Mouse (Mus musculus) embryonic facial prominence, embryonic 15.5 days (tissue): ENCODE results near the gene Wscd1. TPM values are rescaled to one million over a fixed set of nuclear protein-coding genes. Genes with fewer than 3 reads are reported as not detected.

Experiments
- ATAC-seq: fragments of 200-750 bp; cut with Nextera tagmentation; 2 replicates; pipeline ENCODE4 v1.8.0; 2017; ENCODE audit warnings: low read depth, moderate TSS enrichment; ENCODE audit not compliant: insufficient number of reproducible peaks, low FRiP score, low TSS enrichment
- H3K27ac ChIP-seq: fragments of 300-500 bp; sonication (generic); replicated peaks from 2 replicates; pipeline ENCODE4 v1.5.1; 2015; ENCODE audit warnings: mild to moderate bottlenecking, inconsistent platforms
- H3K27me3 ChIP-seq: fragments of 300-500 bp; sonication (generic); 2 replicates; pipeline ENCODE4 v1.6.1; 2015; ENCODE audit warnings: inconsistent platforms
- H3K36me3 ChIP-seq: fragments of 300-500 bp; sonication (generic); 2 replicates; pipeline ENCODE4 v1.6.1; 2015; ENCODE audit warnings: mild to moderate bottlenecking, inconsistent platforms
- H3K4me1 ChIP-seq: fragments of 300-500 bp; sonication (generic); 2 replicates; pipeline ENCODE4 v1.6.1; 2015; ENCODE audit warnings: inconsistent platforms
- H3K4me2 ChIP-seq: fragments of 300-500 bp; sonication (generic); replicated peaks from 2 replicates; pipeline ENCODE4 v1.6.1; 2015; ENCODE audit warnings: mild to moderate bottlenecking, inconsistent platforms
- H3K4me3 ChIP-seq: fragments of 300-500 bp; sonication (generic); replicated peaks from 2 replicates; pipeline ENCODE4 v1.5.1; 2015; ENCODE audit warnings: mild to moderate bottlenecking, inconsistent platforms
- H3K9ac ChIP-seq: fragments of 300-500 bp; sonication (generic); 2 replicates; pipeline ENCODE4 v1.6.1; 2015; ENCODE audit warnings: inconsistent platforms
- H3K9me3 ChIP-seq: fragments of 300-500 bp; sonication (generic); replicated peaks from 2 replicates; pipeline ENCODE4 v1.6.1; 2016; ENCODE audit warnings: inconsistent platforms
- WGBS: fragments of 180-500 bp; shearing (Covaris S2); methylation state at CpG from one replicate; pipeline ENCODE4 v1.1.7; 2015; 5-methylcytosine and 5-hydroxymethylcytosine counted together
- polyA plus RNA-seq: library from polyadenylated mRNA; unstranded; fragments of >200 nt; fragmentation: Nextera tagmentation; extraction: Ambion mirVana; gene quantifications from 2 replicates; pipeline ENCODE4 v1.2.1, GENCODE M21; 2015

Gene Wscd1
- polyA plus RNA-seq, 1 experiment from 2014 or later: 6.2 TPM

DNA sequence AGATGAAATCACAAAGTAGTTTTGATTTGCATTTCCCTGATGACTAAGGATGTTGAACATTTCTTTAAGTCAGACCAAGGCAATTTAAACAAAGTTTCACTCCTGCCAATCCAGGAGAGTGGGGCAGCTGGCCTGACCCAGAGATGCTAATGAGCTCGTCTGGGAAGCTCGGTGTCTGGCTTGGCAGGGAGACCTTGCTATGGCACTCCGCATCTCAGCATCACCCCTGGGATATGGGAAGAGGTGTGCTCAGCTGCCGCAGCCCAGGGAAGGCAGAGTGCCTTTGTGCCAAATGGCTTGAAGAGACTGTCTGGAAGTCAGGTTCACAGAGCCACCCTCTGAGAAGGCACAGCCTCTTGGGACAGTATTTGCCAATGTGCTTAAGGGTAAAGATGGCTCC lies 75.3 kb downstream of the Wscd1 start:
- H3K9me3 ChIP-seq: no peaks in the 10 kb centered on the region
- H3K27ac ChIP-seq: no peak overlapping the region
- H3K4me1 ChIP-seq: no peaks in the 10 kb centered on the region
- no peaks in the 10 kb centered on the region for H3K36me3 ChIP-seq
- WGBS: 60% methylated on average over 4 of the region's 4 CpGs
- H3K27me3 ChIP-seq: no peaks in the 10 kb centered on the region
- no peak overlapping the region for H3K9ac ChIP-seq
- no peak for ATAC-seq
- H3K4me3 ChIP-seq: no peak overlapping the region
- H3K4me2 ChIP-seq: no peak overlapping the region
